ENCODE assay signal across 10 mouse cellular contexts in the genomic region with DNA sequence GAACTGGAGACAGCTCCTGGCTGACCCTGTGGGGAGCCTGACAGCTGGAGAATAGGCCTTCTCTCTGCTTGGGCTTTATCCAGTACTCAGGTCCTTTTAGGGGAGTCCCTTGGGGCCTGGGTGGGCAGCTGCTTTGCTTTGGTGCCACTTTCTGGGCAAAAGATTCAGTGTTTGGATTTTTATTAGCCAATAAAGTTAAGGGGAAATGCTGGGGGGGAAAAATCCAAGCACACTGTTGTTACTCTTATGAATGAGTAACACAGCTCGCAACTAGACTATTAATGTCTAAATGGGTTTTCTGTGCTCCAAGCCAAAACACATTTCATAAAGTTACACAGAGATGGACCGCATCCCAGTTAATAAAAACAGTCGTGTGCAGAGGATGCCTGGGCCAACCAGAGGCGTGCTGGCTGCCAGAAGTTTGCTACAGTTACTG.
DNase-seq lines count a peak whose midpoint lies in the region; ATAC-seq and TF ChIP-seq lines count a peak whose summit lies in the region.
"Had no signal": no experiment of that assay in that cellular context is flagged by ENCODE, and none has a peak within 500 bp of the region (broad histone marks: within the 10 kb centered on the region; RNA-seq: fewer than 3 reads in every experiment).

No protein-coding gene starts in this region.

- H3K27me3 ChIP-seq in kidney, adult 2 months (replicated peaks; ENCODE audit: control insufficient read depth, insufficient read depth, low read length): no peaks in the 10 kb centered on the region
- no peaks in the 10 kb centered on the region for H3K27me3 ChIP-seq in kidney, embryonic 15.5 days

- WGBS in kidney, adult 2 months: 36% methylated on average over 4 of the region's 4 CpGs
- WGBS in kidney, embryonic 15.5 days: 72% methylated on average over 4 of the region's 4 CpGs

- H3K27ac ChIP-seq in kidney, adult 2 months (ENCODE audit: insufficient read depth, low read depth, low read length): peak overlapping the region; percentile 82; the same call in 1 of the 2 replicates
- H3K27ac ChIP-seq in kidney, embryonic 15.5 days: no peak overlapping the region
- no peak overlapping the region for H3K27ac ChIP-seq in layer of hippocampus, adult 2 months
- H3K27ac ChIP-seq: macrophage had no signal

- H3K4me2 ChIP-seq in kidney, embryonic 15.5 days: no peak overlapping the region

- H3K9ac ChIP-seq in kidney, embryonic 15.5 days: no peak overlapping the region

- no peak for TF ChIP-seq POLR2A in kidney, adult 2 months (IDR thresholded peaks at IDR 0.05; ENCODE audit: low read depth, low read length)
- no peak for TF ChIP-seq POLR2A in brain, embryonic 14.5 days (IDR thresholded peaks at IDR 0.05; ENCODE audit: borderline replicate concordance, extremely low read depth, insufficient read depth, insufficient read length, poor library complexity, severe bottlenecking)

- no peak overlapping the region for H3K4me3 ChIP-seq in kidney, adult 2 months (ENCODE audit: insufficient read depth, low read depth, low read length)
- H3K4me3 ChIP-seq in kidney, embryonic 15.5 days (replicated peaks): no peak overlapping the region
- H3K4me3 ChIP-seq in layer of hippocampus, adult 2 months: no peak overlapping the region

- no peak for ATAC-seq in kidney, embryonic 15.5 days (replicated peaks; ENCODE audit: low FRiP score)

- no peaks in the 10 kb centered on the region for H3K36me3 ChIP-seq in kidney, adult 2 months (ENCODE audit: control insufficient read depth, insufficient read depth, low read length)
- H3K36me3 ChIP-seq in kidney, embryonic 15.5 days: no peaks in the 10 kb centered on the region

- peaks cover 2% of the 10 kb centered on the region; the same call in 1 of the 2 replicates for H3K4me1 ChIP-seq in kidney, adult 2 months (ENCODE audit: control insufficient read depth, insufficient read depth, low read length)
- H3K4me1 ChIP-seq in kidney, embryonic 15.5 days: no peaks in the 10 kb centered on the region

- no peaks in the 10 kb centered on the region for H3K9me3 ChIP-seq in kidney, embryonic 15.5 days (replicated peaks)

- no peak for TF ChIP-seq CTCF in kidney, adult 2 months (conservative IDR thresholded peaks at IDR 0.05; ENCODE audit: insufficient read depth, insufficient read length, low read depth, low read length)
- no peak for TF ChIP-seq CTCF in brain, embryonic 14.5 days (IDR thresholded peaks at IDR 0.05; ENCODE audit: borderline replicate concordance, extremely low read depth, insufficient read depth, insufficient read length)
- no peak for TF ChIP-seq CTCF in layer of hippocampus, adult 2 months (conservative IDR thresholded peaks at IDR 0.05)

- DNase-seq in adrenal gland, adult 2 months: peak; percentile 9
- no peak for DNase-seq in adrenal gland, adult 18-20 months (ENCODE audit: low spot score in 2 of 2)
- peak; percentile 68 for DNase-seq in kidney, adult 2 months
- peak; percentile 36 for DNase-seq in brain, embryonic 14.5 days (ENCODE audit: low read depth)
- peak; percentile 31 to 44 for DNase-seq in kidney, postnatal 4 days
- DNase-seq in layer of hippocampus, adult 2 months (ENCODE audit: low spot score in 2 of 2): no peak
- DNase-seq in thymus, postnatal 0 days (ENCODE audit: low spot score): no peak
- DNase-seq: thymus, adult 18-20 months had no signal

Comparison
In these comparisons a context has a peak if more than half of its experiments do, and no peak if none do; other contexts are left out.
1. DNase-seq: peak in adrenal gland, adult 2 months (single experiment), kidney, adult 2 months (single experiment), brain, embryonic 14.5 days (single experiment) and kidney, postnatal 4 days (2 of 2); none in adrenal gland, adult 18-20 months (0 of 2), layer of hippocampus, adult 2 months (0 of 2) and thymus, postnatal 0 days (single experiment).